Mouse (Mus musculus) ES-E14 (cell line): Measurements from ENCODE around the gene Ptprf. TPM values are rescaled to one million over a fixed set of nuclear protein-coding genes. Genes with fewer than 3 reads are reported as not detected.
A peak's percentile ranks its signal among the peaks of the same experiment; 100 is the strongest.

ENCODE experiments used
- DNase-seq: peaks from one replicate; pipeline ENCODE4 v3.0.0-alpha.2; 2013; ENCODE audit warnings: low read depth, low spot score
- H3K27ac ChIP-seq: 2 replicates; pipeline ENCODE4 v1.5.1; 2012; ENCODE audit warnings: low read depth, mild to moderate bottlenecking, low read length, moderate library complexity, mixed read lengths; ENCODE audit not compliant: poor library complexity, insufficient read depth, severe bottlenecking
- H3K36me3 ChIP-seq: 2 replicates; pipeline ENCODE4 v1.6.1; 2012; ENCODE audit warnings: mild to moderate bottlenecking, low read length, moderate library complexity, mixed read lengths; ENCODE audit not compliant: control insufficient read depth, poor library complexity, insufficient read depth, severe bottlenecking
- H3K4me1 ChIP-seq, 2 experiments: fragments of 150-350 bp in 1 of 2; sonication (generic) in 1 of 2; 2 replicates each; pipeline ENCODE4 v1.6.1; 2012; ENCODE audit warnings: low read length in 2 of 2, mild to moderate bottlenecking in 1 of 2, mixed read lengths in 1 of 2; ENCODE audit not compliant: control insufficient read depth in 2 of 2, insufficient read depth in 2 of 2, poor library complexity in 1 of 2
- H3K4me3 ChIP-seq, 2 experiments: fragments of 150-350 bp in 1 of 2; sonication (generic) in 1 of 2; 2 replicates each; pipeline ENCODE4 v1.5.1; 2012; ENCODE audit warnings: low read length in 2 of 2, low read depth in 1 of 2, mild to moderate bottlenecking in 1 of 2, mixed read lengths in 1 of 2; ENCODE audit not compliant: insufficient read depth in 1 of 2, poor library complexity in 1 of 2, severe bottlenecking in 1 of 2
- H3K9ac ChIP-seq: 2 replicates; pipeline ENCODE4 v1.6.1; 2012; ENCODE audit warnings: low read depth, mild to moderate bottlenecking, low read length, mixed read lengths; ENCODE audit not compliant: poor library complexity, insufficient read depth, severe bottlenecking
- H3K9me3 ChIP-seq: fragments of 150-350 bp; sonication (generic); 2 replicates; pipeline ENCODE4 v1.6.1; 2012; ENCODE audit warnings: low read depth, mild to moderate bottlenecking, low read length; ENCODE audit not compliant: control insufficient read depth, insufficient read depth
- CHD2 ChIP-seq: IDR thresholded peaks from 2 replicates; pipeline ENCODE4 v1.6.1; 2014; ENCODE audit warnings: mild to moderate bottlenecking, low read depth, low read length, inconsistent platforms
- HCFC1 ChIP-seq: IDR thresholded peaks from 2 replicates; pipeline ENCODE4 v1.6.1; 2012; ENCODE audit warnings: low read length, inconsistent platforms, borderline replicate concordance; ENCODE audit not compliant: insufficient read depth
- MAFK ChIP-seq: IDR thresholded peaks from 2 replicates; pipeline ENCODE4 v1.6.1; 2014; ENCODE audit warnings: mild to moderate bottlenecking, low read depth, low read length, inconsistent platforms; ENCODE audit not compliant: insufficient read depth
- ZC3H11A ChIP-seq: IDR thresholded peaks from 2 replicates; pipeline ENCODE4 v1.6.1; 2012; ENCODE audit warnings: low read depth, mild to moderate bottlenecking, inconsistent platforms, low read length, borderline replicate concordance
- ZNF384 ChIP-seq: IDR thresholded peaks from 2 replicates; pipeline ENCODE4 v1.6.1; 2012; ENCODE audit warnings: low read depth, low read length, inconsistent platforms
- in situ Hi-C, 2 experiments: fragments of 600-800 bp; cut with MboI; formaldehyde crosslinking; loops; one replicate each; pipeline ENCODE4 v1.15.1; 2025; ENCODE audit warnings: low sequenced_read_pairs in 2 of 2, inconsistent platforms in 1 of 2; ENCODE audit not compliant: unreplicated experiment in 2 of 2
- total RNA-seq: library from RNA; depleted of rRNA; stranded (reverse); fragments of 300-350 nt; gene quantifications from 2 replicates; pipeline ENCODE4 v1.2.3, GENCODE M21; 2012

Ptprf gene
- total RNA-seq, 1 experiment, result 226 TPM

DNA sequence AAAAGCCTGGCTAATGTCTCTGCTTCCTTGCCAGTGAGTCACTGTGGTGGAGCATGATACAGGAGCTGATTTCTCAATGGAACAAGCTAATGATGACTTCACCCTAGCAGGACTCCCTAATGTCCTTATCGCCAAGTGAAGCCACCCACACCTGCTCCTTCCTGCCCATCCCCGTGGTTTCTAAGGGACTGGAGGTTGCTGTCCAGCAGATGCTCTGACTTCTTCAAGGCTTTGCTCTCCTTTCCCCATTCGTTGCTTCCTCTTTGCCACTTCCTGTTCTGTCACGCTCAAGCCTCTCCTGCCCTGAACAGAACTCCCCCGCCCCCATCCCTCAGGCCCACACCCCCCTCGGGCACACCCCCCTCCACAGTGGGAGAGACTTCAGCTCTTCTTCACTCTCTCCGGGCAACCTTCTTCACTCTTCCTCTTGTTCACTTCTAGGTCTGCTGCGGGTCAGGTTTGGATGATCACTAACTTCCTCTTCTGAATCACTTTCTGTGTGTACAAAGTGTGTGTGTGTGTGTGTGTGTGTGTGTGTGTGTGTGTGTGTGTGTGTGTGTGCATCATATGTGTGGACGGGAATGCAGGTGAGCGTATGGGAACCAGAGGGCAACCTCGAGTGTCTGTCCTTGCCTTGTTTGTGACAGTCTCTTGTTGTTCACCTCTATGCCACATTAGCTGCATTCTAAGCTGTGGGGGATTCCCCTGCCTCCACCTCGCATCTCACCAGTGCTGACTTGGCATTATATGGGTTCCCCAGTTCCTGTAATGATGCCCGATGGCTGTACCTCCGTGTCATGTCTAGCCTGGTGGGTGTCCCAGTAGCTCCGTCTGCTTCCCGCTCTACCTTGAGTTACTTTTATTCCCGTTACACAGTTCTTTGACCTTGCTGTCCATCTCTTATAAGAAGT is 4.7 kb upstream of the Ptprf start:
- Histone ChIP-seq H3K4me1 (peaks cover 3% of the 10 kb centered on the region in 2 experiments; a peak in 3 of 4 replicates), H3K27ac (no peak overlapping the region), H3K9ac (no peak overlapping the region), H3K4me3 (no peak overlapping the region), H3K9me3 (no peaks in the 10 kb centered on the region), H3K36me3 (no peaks in the 10 kb centered on the region)
- in situ Hi-C loops, result loop anchor here in 1 of 2 experiments (10.0 kb wide), 1 partner anchor 81 kb away; no protein-coding TSS in a partner anchor
- DNase-seq, result no peak
- TF ChIP-seq CHD2, result no peak
- peak; percentile 41; the same call in 1 of the 2 replicates for TF ChIP-seq MAFK

- no peak for DNase-seq
- in situ Hi-C loops, result loop anchor here in 1 of 2 experiments (10.0 kb wide), 1 partner anchor 80 kb away; no protein-coding TSS in a partner anchor
- H3K4me1 ChIP-seq, result peaks cover 3% of the 10 kb centered on the region in 2 experiments; a peak in 3 of 4 replicates
These were observed 3.6 kb upstream of the Ptprf start for GRCm38 (mm10) chr4:118294811-118295210.

GRCm38 (mm10) chr4:118292741-118293306 is 1.6 kb upstream of the Ptprf start:
- no peak overlapping the region for H3K27ac ChIP-seq
- no peak overlapping the region for H3K9ac ChIP-seq
- TF ChIP-seq ZC3H11A, result peak; percentile 95
- no peak for TF ChIP-seq ZNF384
- no peak for TF ChIP-seq MAFK
- no peak for TF ChIP-seq HCFC1
- no peak for TF ChIP-seq CHD2
- peak; percentile 72 for DNase-seq
- H3K9me3 ChIP-seq, result no peaks in the 10 kb centered on the region
- peaks cover 6 to 10% of the 10 kb centered on the region in 2 experiments for H3K4me1 ChIP-seq
- H3K4me3 ChIP-seq, result no peak overlapping the region
- H3K36me3 ChIP-seq, result peaks cover 4% of the 10 kb centered on the region; the same call in 1 of the 2 replicates
- in situ Hi-C loops, result loop anchor here in 1 of 2 experiments (10.0 kb wide), 1 partner anchor 78 kb away; no protein-coding TSS in a partner anchor

More at GRCm38 (mm10) chr4:118294811-118295210, 3.6 kb upstream of the Ptprf start:
- Histone ChIP-seq H3K36me3 (no peaks in the 10 kb centered on the region), H3K9me3 (no peaks in the 10 kb centered on the region), H3K27ac (no peak overlapping the region), H3K4me3 (no peak overlapping the region), H3K9ac (no peak overlapping the region)
- no peak for TF ChIP-seq CHD2
- TF ChIP-seq HCFC1, result no peak
- TF ChIP-seq ZNF384, result no peak
- TF ChIP-seq ZC3H11A, result no peak
- TF ChIP-seq MAFK, result no peak

- in situ Hi-C loops, result loop anchor here in 1 of 2 experiments (10.0 kb wide), 1 partner anchor 76 kb away; no protein-coding TSS in a partner anchor
- no peaks in the 10 kb centered on the region for H3K9me3 ChIP-seq
- peak overlapping the region; percentile 94 for H3K9ac ChIP-seq
- TF ChIP-seq ZNF384, result no peak
- no peak for TF ChIP-seq HCFC1
- TF ChIP-seq MAFK, result no peak
- no peak for TF ChIP-seq ZC3H11A
- no peak for TF ChIP-seq CHD2
- peaks cover 6 to 23% of the 10 kb centered on the region in 2 experiments for H3K4me1 ChIP-seq
- DNase-seq, result no peak
- H3K4me3 ChIP-seq, result peak overlapping the region; percentile 67 to 96
- H3K36me3 ChIP-seq, result peaks cover 11% of the 10 kb centered on the region; the same call in 1 of the 2 replicates
- H3K27ac ChIP-seq, result peak overlapping the region; percentile 28
These were observed 682 bp downstream of the Ptprf start for GRCm38 (mm10) chr4:118290416-118291030.
